Mouse (Mus musculus): Measurements from ENCODE around the gene Fbxw4.

Gene Fbxw4

GRCm38 (mm10) chr19:45659738-45660502 is at the start of gene Fbxw4:
TSS of gene Fbxw4 (minus strand) at chr19:45660312.
- DNase-seq (ENCODE audit: low read depth, low spot score) = no peak

GRCm38 (mm10) chr19:45708704-45709103 is 48.6 kb upstream of the Fbxw4 start:
- DNase-seq (ENCODE audit: low read depth, low spot score) = no peak

- no peak for DNase-seq (ENCODE audit: low read depth, low spot score)
Measured at GRCm38 (mm10) chr19:45696281-45696600, 36.1 kb upstream of the Fbxw4 start.

GRCm38 (mm10) chr19:45695496-45696280 is 35.6 kb upstream of the Fbxw4 start:
- DNase-seq (ENCODE audit: low read depth, low spot score) = no peak

GRCm38 (mm10) chr19:45694056-45694455 is 33.9 kb upstream of the Fbxw4 start:
- DNase-seq (ENCODE audit: low read depth, low spot score) = no peak

GRCm38 (mm10) chr19:45692211-45692610 is 32.1 kb upstream of the Fbxw4 start:
- DNase-seq (ENCODE audit: low read depth, low spot score) = no peak

- peak; percentile 25 for DNase-seq (ENCODE audit: low read depth, low spot score)
Measured at GRCm38 (mm10) chr19:45691001-45691535, 31.0 kb upstream of the Fbxw4 start.

- no peak for DNase-seq (ENCODE audit: low read depth, low spot score)
Measured at GRCm38 (mm10) chr19:45687001-45687400, 26.9 kb upstream of the Fbxw4 start.

- no peak for DNase-seq (ENCODE audit: low read depth, low spot score)
Measured at GRCm38 (mm10) chr19:45683676-45684075, 23.6 kb upstream of the Fbxw4 start.

GRCm38 (mm10) chr19:45680495-45681130 is 20.5 kb upstream of the Fbxw4 start:
- DNase-seq (ENCODE audit: low read depth, low spot score) = no peak

- DNase-seq (ENCODE audit: low read depth, low spot score) = no peak
Measured at GRCm38 (mm10) chr19:45676723-45677269, 16.7 kb upstream of the Fbxw4 start.

GRCm38 (mm10) chr19:45675720-45676581 is 15.8 kb upstream of the Fbxw4 start:
- no peak for DNase-seq (ENCODE audit: low read depth, low spot score)

- DNase-seq (ENCODE audit: low read depth, low spot score) = no peak
Measured at GRCm38 (mm10) chr19:45675196-45675595, 15.1 kb upstream of the Fbxw4 start.

- no peak for DNase-seq (ENCODE audit: low read depth, low spot score)
Measured at GRCm38 (mm10) chr19:45672971-45673370, 12.9 kb upstream of the Fbxw4 start.

GRCm38 (mm10) chr19:45668986-45669385 is 8.9 kb upstream of the Fbxw4 start:
- no peak for DNase-seq (ENCODE audit: low read depth, low spot score)

- DNase-seq (ENCODE audit: low read depth, low spot score) = no peak
Measured at GRCm38 (mm10) chr19:45663851-45664250, 3.7 kb upstream of the Fbxw4 start.

- DNase-seq (ENCODE audit: low read depth, low spot score) = no peak
Measured at GRCm38 (mm10) chr19:45660503-45660790, 335 bp upstream of the Fbxw4 start.

- DNase-seq (ENCODE audit: low read depth, low spot score) = no peak
Measured at GRCm38 (mm10) chr19:45659301-45659737, 793 bp downstream of the Fbxw4 start.

- no peak for DNase-seq (ENCODE audit: low read depth, low spot score)
Measured at GRCm38 (mm10) chr19:45658556-45659268, 1.4 kb downstream of the Fbxw4 start.

GRCm38 (mm10) chr19:45657828-45658227 is 2.3 kb downstream of the Fbxw4 start:
- DNase-seq (ENCODE audit: low read depth, low spot score) = no peak

All from forelimb bud, embryonic 11.5 days (tissue).